In genomic region chrX:31241754-31242153, GRCm38 (mm10) we compare ENCODE assay signal across 3 mouse cellular contexts.
DNase-seq lines count a peak whose midpoint lies in the region.

No protein-coding gene starts in this region.

- DNase-seq in ES-CJ7 (ENCODE audit: low read depth, low spot score): peak; percentile 82
- DNase-seq in R1 (ENCODE audit: low read depth, low spot score): peak; percentile 44
- peak; percentile 66 for DNase-seq in ZHBTc4 (ENCODE audit: low read depth, low spot score)
